Mouse (Mus musculus) liver, embryonic 16.5 days (tissue): ENCODE measurements around the gene Hnf4a. TPM values are rescaled to one million over a fixed set of nuclear protein-coding genes. Genes with fewer than 3 reads are reported as not detected.
"Not testable (repeated sequence)": the region's sequence is repeated elsewhere in the genome, so short reads cannot be mapped to it uniquely, and the experiment has no call there.

Experiments
- ATAC-seq: fragments of 200-750 bp; cut with Nextera tagmentation; 2 replicates; pipeline ENCODE4 v1.8.0; 2017; ENCODE audit warnings: low read depth, mild to moderate bottlenecking, moderate number of reproducible peaks, moderate library complexity
- H3K27ac ChIP-seq: fragments of 300-500 bp; sonication (generic); 2 replicates; pipeline ENCODE4 v1.5.1; 2014; ENCODE audit warnings: mild to moderate bottlenecking, low read length
- H3K27me3 ChIP-seq: fragments of 300-500 bp; sonication (generic); 2 replicates; pipeline ENCODE4 v1.6.1; 2014; ENCODE audit warnings: low read depth, low read length, mixed read lengths; ENCODE audit not compliant: control insufficient read depth, insufficient read depth
- H3K36me3 ChIP-seq: fragments of 300-500 bp; sonication (generic); 2 replicates; pipeline ENCODE4 v1.6.1; 2014; ENCODE audit warnings: mild to moderate bottlenecking; ENCODE audit not compliant: control insufficient read depth, insufficient read depth
- H3K4me1 ChIP-seq: fragments of 300-500 bp; sonication (generic); 2 replicates; pipeline ENCODE4 v1.6.1; 2014; ENCODE audit warnings: low read depth, low read length, mixed read lengths; ENCODE audit not compliant: control insufficient read depth
- H3K4me2 ChIP-seq: fragments of 300-500 bp; sonication (generic); 2 replicates; pipeline ENCODE4 v1.6.1; 2014; ENCODE audit warnings: low read depth, low read length, mixed read lengths
- H3K4me3 ChIP-seq: fragments of 300-500 bp; sonication (generic); 2 replicates; pipeline ENCODE4 v1.5.1; 2014; ENCODE audit warnings: low read depth, mild to moderate bottlenecking, low read length
- H3K9ac ChIP-seq: fragments of 300-500 bp; sonication (generic); 2 replicates; pipeline ENCODE4 v1.6.1; 2014; ENCODE audit warnings: low read depth, low read length
- H3K9me3 ChIP-seq: fragments of 300-500 bp; sonication (generic); replicated peaks from 2 replicates; pipeline ENCODE4 v1.6.1; 2016; ENCODE audit warnings: low read length; ENCODE audit not compliant: control insufficient read depth
- WGBS: fragments of 180-500 bp; shearing (Covaris S2); extraction: QIAGEN DNeasy Blood & Tissue Kit; methylation state at CpG from one replicate; pipeline ENCODE4 v1.1.7; 2014; ENCODE audit not compliant: insufficient replicate concordance; 5-methylcytosine and 5-hydroxymethylcytosine counted together
- polyA plus RNA-seq: library from polyadenylated mRNA; unstranded; fragments of >200 nt; fragmentation: Nextera tagmentation; extraction: Ambion mirVana; gene quantifications from 2 replicates; pipeline ENCODE4 v1.2.1, GENCODE M21; 2015

Gene Hnf4a
- 18.8 and 21.1 TPM in 2 replicates for polyA plus RNA-seq

DNA sequence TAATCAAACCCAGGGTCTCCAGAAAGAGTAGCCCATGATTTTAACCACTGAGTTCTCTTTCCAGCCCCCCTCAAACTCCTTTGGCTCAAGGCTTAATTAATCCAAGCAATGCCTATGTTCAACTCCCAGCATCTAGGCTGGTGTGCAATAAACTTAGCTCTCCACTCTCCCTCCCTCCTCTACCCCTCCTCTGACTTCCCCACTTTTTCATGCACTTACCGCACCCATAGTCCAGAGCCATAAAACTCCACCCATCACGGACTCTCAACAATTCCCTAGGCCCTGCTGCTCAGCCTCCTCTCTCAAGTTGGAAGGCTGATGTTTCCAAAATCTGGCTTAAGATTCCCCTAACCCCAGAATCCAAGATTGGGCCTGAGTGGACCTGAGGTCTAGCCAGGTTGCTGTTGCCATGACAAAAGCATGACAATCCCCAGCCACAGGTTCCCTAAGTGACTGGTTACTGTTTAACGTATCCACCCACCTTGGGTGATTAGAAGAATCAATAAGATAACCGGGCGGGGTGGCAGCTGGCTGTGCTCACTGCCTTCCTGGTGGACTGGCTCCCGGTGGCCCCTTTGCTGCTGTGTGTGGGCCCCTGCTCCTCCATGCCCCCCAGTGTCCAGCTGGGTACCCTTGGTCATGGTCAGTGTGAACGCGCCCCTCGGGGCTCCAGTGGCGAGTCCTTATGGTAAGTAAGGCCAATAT, at the start of gene Hnf4a:
TSS of gene Hnf4a (plus strand) at position 509 of the 705 bp plus-strand sequence.
- Histone ChIP-seq H3K9me3 (no peaks in the 10 kb centered on the region), H3K4me1 (no peaks in the 10 kb centered on the region), H3K27ac (no peak within 1 kb of the TSS), H3K36me3 (no peaks in the 10 kb centered on the region), H3K9ac (peak within 1 kb of the TSS; percentile 26; the same call in 1 of the 2 replicates), H3K27me3 (no peaks in the 10 kb centered on the region), H3K4me3 (peak within 1 kb of the TSS; percentile 51), H3K4me2 (peak within 1 kb of the TSS; percentile 19)
- WGBS, result 60% methylated on average over 10 of the region's 10 CpGs
- ATAC-seq, result peak; percentile 74

DNA sequence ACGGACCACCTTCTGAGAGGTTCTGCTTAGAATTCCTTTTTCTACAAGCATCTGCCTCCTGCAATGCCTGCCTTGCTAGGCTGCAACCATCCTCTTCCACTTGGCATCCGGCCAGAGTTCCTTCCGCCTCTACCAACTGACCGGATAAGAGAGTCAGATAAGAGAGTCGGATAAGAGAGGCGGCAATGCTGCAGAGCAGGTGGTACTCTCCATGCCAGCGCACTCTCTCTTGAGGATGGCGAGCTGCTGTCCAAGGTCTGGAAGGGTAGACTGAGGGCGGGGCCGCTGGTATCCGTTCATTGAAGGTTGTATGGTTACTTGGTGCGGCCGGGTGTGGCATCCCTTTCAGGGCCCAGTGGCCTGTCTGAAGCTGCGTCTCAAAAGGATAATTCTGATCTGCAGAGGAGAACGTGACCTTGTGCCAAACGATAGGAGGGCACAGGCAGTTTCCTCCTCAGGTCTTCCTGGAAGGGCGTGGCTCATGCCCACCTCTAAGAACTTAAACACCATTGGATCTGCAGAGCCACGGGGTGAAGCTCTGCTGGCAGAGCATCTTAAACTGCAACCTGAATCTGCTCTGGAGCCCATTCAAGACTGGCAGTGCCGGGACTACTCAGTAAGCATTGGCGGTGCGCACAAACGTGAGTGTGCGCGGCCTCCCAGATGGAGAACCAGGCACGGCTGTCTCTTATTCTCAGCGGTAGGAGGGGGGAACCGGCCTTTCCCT, 47.9 kb upstream of the Hnf4a start:
- 36% methylated on average over 27 of the region's 27 CpGs for WGBS
- peaks cover 9% of the 10 kb centered on the region for H3K27me3 ChIP-seq

DNA sequence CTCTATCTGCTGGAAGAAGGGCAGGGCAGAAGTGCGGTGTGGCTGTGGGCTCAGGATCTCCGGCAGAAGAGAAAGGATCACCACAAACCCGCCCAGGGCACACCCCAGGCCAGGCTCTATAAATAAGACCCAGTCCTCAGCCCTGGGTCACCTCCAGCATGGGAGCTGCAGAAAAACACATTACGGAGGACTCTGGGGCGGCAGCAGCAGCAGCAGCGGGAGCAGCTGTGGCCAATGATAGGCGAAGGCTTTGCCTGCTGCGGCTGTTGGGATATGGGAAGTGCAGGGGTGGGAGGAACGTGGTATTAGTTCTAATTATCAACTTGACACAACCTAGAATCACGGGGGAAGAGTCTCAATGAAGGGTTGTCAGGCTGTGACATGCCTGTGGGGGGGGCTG, 47.2 kb upstream of the Hnf4a start:
- whole genome bisulfite sequencing, result 29% methylated on average over 10 of the region's 10 CpGs

More for the DNA sequence above, 47.9 kb upstream of the Hnf4a start:
- H3K9me3 ChIP-seq, result no peaks in the 10 kb centered on the region
- no peak overlapping the region for H3K4me3 ChIP-seq
- ATAC-seq, result no peak
- H3K36me3 ChIP-seq, result no peaks in the 10 kb centered on the region
- H3K4me1 ChIP-seq, result no peaks in the 10 kb centered on the region; the same call in 1 of the 2 replicates
- no peak overlapping the region for H3K9ac ChIP-seq
- H3K4me2 ChIP-seq, result no peak overlapping the region
- no peak overlapping the region for H3K27ac ChIP-seq

DNA sequence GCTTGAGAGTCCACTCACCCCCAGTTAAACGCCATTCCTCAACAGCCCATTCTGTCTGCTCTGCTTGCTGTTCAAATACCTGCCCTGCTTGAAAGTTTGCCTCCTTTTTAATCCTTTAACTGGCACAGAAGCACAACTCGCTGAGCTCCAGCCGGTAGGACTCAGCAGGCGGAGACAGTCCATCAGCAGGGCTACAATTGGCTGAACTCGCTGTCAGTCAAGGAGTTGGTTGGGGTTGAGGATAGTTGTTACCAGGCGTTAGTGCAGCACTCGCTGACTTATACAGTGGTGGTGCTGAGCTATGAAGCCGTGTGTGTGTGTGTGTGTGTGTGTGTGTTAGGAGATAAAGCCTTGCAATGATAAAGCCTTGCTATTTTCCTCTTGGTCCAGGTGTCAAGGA, 46.0 kb upstream of the Hnf4a start:
- Histone ChIP-seq H3K4me1 (no peaks in the 10 kb centered on the region; the same call in 1 of the 2 replicates), H3K27ac (no peak overlapping the region), H3K9me3 (no peaks in the 10 kb centered on the region), H3K4me2 (no peak overlapping the region), H3K4me3 (no peak overlapping the region), H3K36me3 (no peaks in the 10 kb centered on the region), H3K27me3 (peaks cover 9% of the 10 kb centered on the region), H3K9ac (no peak overlapping the region)
- ATAC-seq, result no peak
- 71% methylated on average over 8 of the region's 8 CpGs for WGBS

More for the DNA sequence above, 47.2 kb upstream of the Hnf4a start:
- no peak overlapping the region for H3K27ac ChIP-seq
- no peak overlapping the region for H3K9ac ChIP-seq
- H3K4me1 ChIP-seq, result no peaks in the 10 kb centered on the region; the same call in 1 of the 2 replicates
- H3K36me3 ChIP-seq, result no peaks in the 10 kb centered on the region
- no peaks in the 10 kb centered on the region for H3K9me3 ChIP-seq
- H3K27me3 ChIP-seq, result peaks cover 9% of the 10 kb centered on the region
- no peak for ATAC-seq
- no peak overlapping the region for H3K4me2 ChIP-seq
- no peak overlapping the region for H3K4me3 ChIP-seq

DNA sequence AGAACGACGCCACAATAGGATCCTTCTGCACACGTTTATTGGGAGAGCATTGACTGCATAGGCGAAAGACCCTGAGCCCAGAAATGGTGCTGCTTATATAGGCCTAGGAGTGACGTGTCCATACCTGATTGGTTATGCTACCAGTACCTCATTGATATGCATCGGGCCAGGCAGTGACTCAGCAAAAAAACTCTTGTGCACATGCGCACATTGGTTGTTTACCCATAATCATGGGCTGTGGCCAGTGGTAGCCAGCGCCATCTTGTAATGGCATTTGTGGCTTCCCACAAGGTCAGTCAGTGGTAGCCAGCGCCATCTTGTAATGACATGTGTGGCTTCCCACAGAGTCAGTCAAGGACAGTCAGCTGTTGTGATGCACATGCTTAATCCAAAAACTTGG, 45.3 kb upstream of the Hnf4a start:
- H3K27ac ChIP-seq, H3K4me2 ChIP-seq, ATAC-seq, H3K4me1 ChIP-seq, H3K9me3 ChIP-seq, H3K27me3 ChIP-seq, H3K4me3 ChIP-seq, H3K9ac ChIP-seq, H3K36me3 ChIP-seq: not testable (repeated sequence)
- 76% methylated on average over 9 of the region's 9 CpGs for WGBS

DNA sequence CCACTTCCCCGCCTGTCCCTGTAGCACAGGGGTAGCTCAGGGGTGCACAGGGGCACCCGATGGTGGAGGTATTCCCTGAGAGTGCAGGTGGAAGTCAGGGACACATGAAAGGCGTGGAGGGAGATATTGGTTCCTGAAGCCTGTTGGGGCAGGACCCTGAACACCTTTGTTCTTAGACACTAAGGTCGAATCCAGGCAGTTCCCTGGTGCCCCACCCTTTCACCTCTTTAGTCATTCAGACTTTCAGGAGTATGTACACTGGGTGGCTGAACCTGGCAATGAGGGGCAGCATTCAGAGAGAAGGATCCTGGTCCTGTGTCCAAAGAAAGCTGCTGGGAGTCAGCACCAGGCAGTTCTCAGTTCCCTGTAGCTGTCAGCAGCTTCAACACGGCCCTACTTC, 44.2 kb upstream of the Hnf4a start:
- Histone ChIP-seq H3K36me3 (no peaks in the 10 kb centered on the region), H3K27me3 (peaks cover 9% of the 10 kb centered on the region), H3K9me3 (no peaks in the 10 kb centered on the region), H3K4me3 (no peak overlapping the region), H3K4me2 (no peak overlapping the region), H3K9ac (no peak overlapping the region), H3K4me1 (no peaks in the 10 kb centered on the region; the same call in 1 of the 2 replicates), H3K27ac (no peak overlapping the region)
- no peak for ATAC-seq
- 56% methylated on average over 5 of the region's 5 CpGs for WGBS

- 64% methylated on average over 11 of the region's 11 CpGs for WGBS
Measured at GRCm38 (mm10) chr2:163462801-163463200, 43.8 kb upstream of the Hnf4a start.

DNA sequence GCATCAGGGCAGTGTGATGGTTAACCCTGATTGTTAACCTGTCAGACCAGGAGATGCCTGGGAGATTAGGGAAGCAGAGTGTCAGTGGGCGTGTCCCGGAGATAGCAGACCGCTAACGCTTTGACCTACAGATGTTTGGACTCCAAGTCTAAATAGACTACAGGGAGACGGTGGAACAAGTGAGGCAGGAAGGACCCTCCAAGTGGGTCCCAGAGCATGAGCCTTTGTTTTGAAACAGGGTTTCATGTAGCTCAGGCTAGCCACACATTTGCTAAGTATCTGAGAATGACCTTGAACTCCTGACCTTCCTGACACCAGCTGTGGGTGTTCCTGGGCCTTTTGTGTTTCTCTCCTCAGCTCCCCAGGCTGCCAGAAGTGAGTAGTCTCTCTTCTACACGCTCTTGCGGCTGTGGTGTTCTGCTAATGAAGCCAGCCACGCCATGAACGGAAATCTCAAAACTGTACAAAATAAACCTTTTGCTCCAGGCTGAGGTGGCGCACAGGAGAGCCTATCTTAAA, 43.3 kb upstream of the Hnf4a start:
- H3K4me3 ChIP-seq, result no peak overlapping the region
- no peak overlapping the region for H3K4me2 ChIP-seq
- peaks cover 9% of the 10 kb centered on the region for H3K27me3 ChIP-seq
- 45% methylated on average over 10 of the region's 10 CpGs for WGBS
- peaks cover 2% of the 10 kb centered on the region; the same call in 1 of the 2 replicates for H3K36me3 ChIP-seq
- H3K9me3 ChIP-seq, result no peaks in the 10 kb centered on the region
- H3K4me1 ChIP-seq, result no peaks in the 10 kb centered on the region; the same call in 1 of the 2 replicates
- ATAC-seq, result no peak
- H3K27ac ChIP-seq, result no peak overlapping the region
- H3K9ac ChIP-seq, result no peak overlapping the region

More at GRCm38 (mm10) chr2:163462801-163463200, 43.8 kb upstream of the Hnf4a start:
- no peaks in the 10 kb centered on the region; the same call in 1 of the 2 replicates for H3K4me1 ChIP-seq
- H3K4me2 ChIP-seq, result no peak overlapping the region
- no peak overlapping the region for H3K27ac ChIP-seq
- no peak for ATAC-seq
- no peaks in the 10 kb centered on the region for H3K9me3 ChIP-seq
- H3K9ac ChIP-seq, result no peak overlapping the region
- peaks cover 9% of the 10 kb centered on the region for H3K27me3 ChIP-seq
- H3K4me3 ChIP-seq, result no peak overlapping the region
- no peaks in the 10 kb centered on the region for H3K36me3 ChIP-seq
